Mouse (Mus musculus) adrenal gland, adult 8-10 months (tissue): ENCODE measurements around the gene Mmp13. TPM values are rescaled to one million over a fixed set of nuclear protein-coding genes. Genes with fewer than 3 reads are reported as not detected.
"Not testable (repeated sequence)": the region's sequence is repeated elsewhere in the genome, so short reads cannot be mapped to it uniquely, and the experiment has no call there.

Experiments used
- DNase-seq: peaks from one replicate; pipeline ENCODE4 v3.0.0; 2022
- total RNA-seq, 4 experiments: library from RNA; stranded (reverse); gene quantifications; 2 replicates each; pipeline ENCODE4 v1.2.4; 2022

Mmp13 gene
- 1 to 10 TPM in 2 of 4 experiments, under 1 TPM in 2; 0.35 to 2.3 (median 1.5) TPM for total RNA-seq

GRCm38 (mm10) chr9:7272214-7272613 lies at the start of gene Mmp13:
Gene Mmp13, plus strand, starts transcription at chr9:7272514.
- DNase-seq: no peak

- no peak for DNase-seq
Measured at GRCm38 (mm10) chr9:7238619-7239018, 33.7 kb upstream of the Mmp13 start.

- DNase-seq: no peak
Measured at GRCm38 (mm10) chr9:7239967-7240366, 32.3 kb upstream of the Mmp13 start.

GRCm38 (mm10) chr9:7252797-7253654 lies 19.3 kb upstream of the Mmp13 start:
- no peak for DNase-seq

GRCm38 (mm10) chr9:7261667-7262066 lies 10.6 kb upstream of the Mmp13 start:
- DNase-seq: no peak

GRCm38 (mm10) chr9:7270071-7270470 lies 2.2 kb upstream of the Mmp13 start:
- DNase-seq: no peak

GRCm38 (mm10) chr9:7282565-7283302 lies 10.4 kb downstream of the Mmp13 start:
- DNase-seq: no peak

GRCm38 (mm10) chr9:7283303-7283684 lies 11.0 kb downstream of the Mmp13 start:
- not testable (repeated sequence) for DNase-seq

GRCm38 (mm10) chr9:7289501-7289900 lies 17.2 kb downstream of the Mmp13 start:
- DNase-seq: no peak

GRCm38 (mm10) chr9:7289901-7290300 lies 17.6 kb downstream of the Mmp13 start:
- DNase-seq: no peak

GRCm38 (mm10) chr9:7292132-7292531 lies 19.8 kb downstream of the Mmp13 start:
- DNase-seq: no peak

- no peak for DNase-seq
Measured at GRCm38 (mm10) chr9:7331847-7332246, 59.5 kb downstream of the Mmp13 start.

Other genes starting within 250 kb of the Mmp13 start
- gene Dync2h1, start 88.1 kb upstream of the Mmp13 start, total RNA-seq: 10 to 100 TPM; 15.3 to 32.3 (median 19.9) TPM
- gene Dcun1d5, start 88.0 kb upstream of the Mmp13 start, total RNA-seq: 10 to 100 TPM; 69.6 to 91.1 (median 74.0) TPM
- gene Mmp12, start 71.9 kb downstream of the Mmp13 start, total RNA-seq: 10 to 100 TPM in 3 of 4 experiments, 1 to 10 TPM in 1; 7.3 to 31.1 (median 17.9) TPM
- not detected for gene Mmp1b, start 115.5 kb downstream of the Mmp13 start, total RNA-seq
- gene Mmp3, start 173.3 kb downstream of the Mmp13 start, total RNA-seq: under 1 TPM in 2 of 4 experiments, not detected in 2; 0.14 to 0.27 TPM
- not detected for gene Mmp10, start 229.8 kb downstream of the Mmp13 start, total RNA-seq